Mouse (Mus musculus): Measurements from ENCODE around the gene Ccdc169. TPM values are rescaled to one million over a fixed set of nuclear protein-coding genes. Genes with fewer than 3 reads are reported as not detected.

Ccdc169 gene
- 0.07 TPM in 1 of 2 replicates, not detected in the other for polyA plus RNA-seq (2012; rRNA removed; ENCODE audit: low replicate concordance)

DNA sequence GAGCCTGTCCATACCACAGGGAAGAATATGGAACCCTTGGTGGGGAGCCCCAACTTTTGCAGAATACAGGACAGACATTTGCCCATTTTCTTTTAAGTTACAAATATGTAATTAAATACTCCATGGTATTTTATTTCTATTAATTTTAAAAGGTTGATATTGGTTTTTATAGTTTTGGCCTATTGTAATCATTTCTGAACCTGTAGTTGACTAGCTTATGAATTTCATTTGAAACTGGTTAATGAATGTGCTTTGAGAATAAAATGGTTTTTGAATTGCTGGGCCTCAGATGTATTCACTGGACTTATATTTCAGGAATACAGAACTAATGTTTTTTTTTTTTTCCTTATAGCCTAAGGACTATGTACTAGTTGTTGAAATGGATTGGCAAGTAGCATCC lies at the start of gene Ccdc169:
Gene Ccdc169, plus strand, starts transcription at position 301 of the 400 bp plus-strand sequence.

DNA sequence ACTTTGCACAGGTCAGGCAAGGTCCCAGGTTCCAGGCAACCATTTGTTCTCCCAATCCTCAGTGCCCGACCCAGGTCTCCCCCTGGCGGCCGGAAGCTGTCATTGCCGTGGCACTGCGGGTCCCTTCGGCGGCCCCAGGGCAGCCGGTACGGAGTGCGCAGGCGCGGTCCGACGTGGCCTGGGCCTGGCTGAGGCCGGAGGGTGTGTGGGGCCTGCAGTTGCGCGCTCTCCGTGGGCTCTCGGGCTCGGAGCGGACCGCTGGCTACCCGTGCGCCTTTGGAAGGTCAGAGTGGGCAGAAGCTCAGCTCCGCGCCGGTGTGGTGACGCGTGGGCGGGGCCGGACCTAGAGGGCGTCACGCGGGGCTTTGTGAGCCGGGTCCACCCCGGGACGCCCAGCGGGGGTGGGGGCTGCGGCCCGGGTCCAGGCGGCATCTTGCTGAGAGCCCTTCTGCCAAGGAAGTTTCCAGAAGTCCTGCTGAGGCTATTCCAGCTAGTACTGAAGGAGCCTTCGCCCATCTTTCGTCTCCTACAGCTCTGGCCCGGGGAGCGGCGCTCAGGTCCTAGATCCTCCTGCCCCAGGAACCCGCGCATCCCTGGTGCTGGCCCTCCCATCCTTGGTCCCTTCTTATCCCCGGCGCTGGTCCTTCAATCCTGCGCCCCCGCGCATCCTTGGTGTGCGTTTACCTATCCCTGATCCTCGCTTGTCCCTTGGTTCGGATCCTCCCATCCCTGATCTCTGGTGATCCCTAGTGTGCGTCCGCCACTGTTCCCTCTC lies 25.0 kb upstream of the Ccdc169 start, which contains the start of gene Spg20:
Gene Spg20, plus strand, starts transcription at position 174 of the 775 bp plus-strand sequence.

DNA sequence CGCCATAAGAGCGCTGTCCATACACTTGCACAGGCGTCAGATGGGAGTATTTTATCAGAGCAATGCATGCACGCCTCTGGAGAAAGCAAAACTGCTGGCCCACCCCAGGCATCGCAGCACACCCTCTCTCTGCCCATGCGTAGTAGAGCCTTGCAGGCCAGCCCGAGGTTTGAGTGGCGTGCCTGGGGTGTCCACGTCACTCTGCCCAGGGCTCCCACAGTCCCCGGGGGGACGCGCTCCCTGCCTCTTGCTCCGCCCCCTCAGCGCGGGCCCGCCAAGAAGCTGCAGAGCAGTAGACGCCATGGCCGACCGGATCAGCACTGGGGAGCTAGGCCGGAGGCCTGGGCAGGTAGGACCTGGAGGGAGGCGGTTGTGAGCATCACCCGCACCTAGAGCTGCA lies 44.6 kb downstream of the Ccdc169 start, which contains the start of gene Sohlh2:
Gene Sohlh2, plus strand, starts transcription at position 263 of the 400 bp plus-strand sequence.

Other genes with a start within 250 kb of the Ccdc169 start
- gene Sertm1, start 221.5 kb upstream of the Ccdc169 start, polyA plus RNA-seq (2012; rRNA removed; ENCODE audit: low replicate concordance): not detected in 2 replicates
- not detected in 2 replicates for gene Ccna1, start 81.8 kb upstream of the Ccdc169 start, polyA plus RNA-seq (2012; rRNA removed; ENCODE audit: low replicate concordance)
- gene Spg20, start 25.2 kb upstream of the Ccdc169 start, polyA plus RNA-seq (2012; rRNA removed; ENCODE audit: low replicate concordance): 13.2 and 13.3 TPM in 2 replicates
- gene Sohlh2, start 44.7 kb downstream of the Ccdc169 start, polyA plus RNA-seq (2012; rRNA removed; ENCODE audit: low replicate concordance): 0.11 and 0.20 TPM in 2 replicates
- 5.0 and 5.5 TPM in 2 replicates for gene Dclk1, start 105.0 kb downstream of the Ccdc169 start, polyA plus RNA-seq (2012; rRNA removed; ENCODE audit: low replicate concordance)

Measured in mammary gland, adult 2 months (tissue).